Mouse (Mus musculus): ENCODE results near the gene Hist1h3c. TPM values are rescaled to one million over a fixed set of nuclear protein-coding genes. Genes with fewer than 3 reads are reported as not detected.
A peak's percentile ranks its signal among the peaks of the same experiment; 100 is the strongest.
"Not testable (repeated sequence)": the region's sequence is repeated elsewhere in the genome, so short reads cannot be mapped to it uniquely, and the experiment has no call there.

Hist1h3c gene
- total and polyA plus RNA-seq, 3 experiments, result 2.5 TPM; not detected in 2

- H3K27ac ChIP-seq, result peak overlapping the region; percentile 24; the same call in 1 of the 2 replicates
- whole genome bisulfite sequencing, result 79% methylated on average over 4 of the region's 4 CpGs
- no peak for DNase-seq
- no peak overlapping the region for H3K4me3 ChIP-seq
- H3K79me2 ChIP-seq (replicated peaks; ENCODE audit: control insufficient read depth, insufficient read depth, low read length), result no peaks in the 10 kb centered on the region
- peaks cover 2% of the 10 kb centered on the region for H3K4me1 ChIP-seq (ENCODE audit: control insufficient read depth, insufficient read depth, low read length)
- TF ChIP-seq POLR2A (IDR thresholded peaks at IDR 0.05; ENCODE audit: insufficient read depth, low read depth, low read length) (no peak), EP300 (IDR thresholded peaks at IDR 0.05; ENCODE audit: insufficient read depth, low read depth, low read length) (no peak), CTCF (IDR thresholded peaks at IDR 0.05) (no peak)
- intact Hi-C loops (cut with DNase I), result no loop called here
- no peak overlapping the region for H3K9ac ChIP-seq (ENCODE audit: low read depth, low read length)
- no peaks in the 10 kb centered on the region for H3K27me3 ChIP-seq (ENCODE audit: control insufficient read depth, insufficient read depth, low read length)
- no peaks in the 10 kb centered on the region; the same call in 1 of the 2 replicates for H3K36me3 ChIP-seq (ENCODE audit: control insufficient read depth, insufficient read depth, low read length)
Measured at GRCm38 (mm10) chr13:23708041-23708440, 37.4 kb downstream of the Hist1h3c start.

GRCm38 (mm10) chr13:23706771-23707170 is 38.6 kb downstream of the Hist1h3c start:
- intact Hi-C loops (cut with DNase I), result no loop called here
- Histone ChIP-seq H3K36me3 (ENCODE audit: control insufficient read depth, insufficient read depth, low read length) (no peaks in the 10 kb centered on the region; the same call in 1 of the 2 replicates), H3K4me1 (ENCODE audit: control insufficient read depth, insufficient read depth, low read length) (peaks cover 2% of the 10 kb centered on the region), H3K4me3 (no peak overlapping the region), H3K27me3 (ENCODE audit: control insufficient read depth, insufficient read depth, low read length) (no peaks in the 10 kb centered on the region), H3K79me2 (replicated peaks; ENCODE audit: control insufficient read depth, insufficient read depth, low read length) (no peaks in the 10 kb centered on the region), H3K9ac (ENCODE audit: low read depth, low read length) (no peak overlapping the region), H3K27ac (no peak overlapping the region)
- TF ChIP-seq CTCF (IDR thresholded peaks at IDR 0.05) (no peak), EP300 (IDR thresholded peaks at IDR 0.05; ENCODE audit: insufficient read depth, low read depth, low read length) (no peak), POLR2A (IDR thresholded peaks at IDR 0.05; ENCODE audit: insufficient read depth, low read depth, low read length) (no peak)
- DNase-seq, result peak in 1 of 2 experiments; percentile 2
- 95% methylated on average over 12 of the region's 12 CpGs for WGBS

GRCm38 (mm10) chr13:23705751-23706356 is 39.5 kb downstream of the Hist1h3c start:
- no peaks in the 10 kb centered on the region for H3K79me2 ChIP-seq (replicated peaks; ENCODE audit: control insufficient read depth, insufficient read depth, low read length)
- TF ChIP-seq CTCF (IDR thresholded peaks at IDR 0.05) (no peak), EP300 (IDR thresholded peaks at IDR 0.05; ENCODE audit: insufficient read depth, low read depth, low read length) (no peak), POLR2A (IDR thresholded peaks at IDR 0.05; ENCODE audit: insufficient read depth, low read depth, low read length) (no peak)
- no peak overlapping the region for H3K4me3 ChIP-seq
- DNase-seq, result no peak
- no peak overlapping the region for H3K27ac ChIP-seq
- WGBS, result 88% methylated on average over 7 of the region's 7 CpGs
- no peak overlapping the region for H3K9ac ChIP-seq (ENCODE audit: low read depth, low read length)
- H3K27me3 ChIP-seq (ENCODE audit: control insufficient read depth, insufficient read depth, low read length), result no peaks in the 10 kb centered on the region
- intact Hi-C loops (cut with DNase I), result no loop called here
- peaks cover 3% of the 10 kb centered on the region for H3K4me1 ChIP-seq (ENCODE audit: control insufficient read depth, insufficient read depth, low read length)
- no peaks in the 10 kb centered on the region; the same call in 1 of the 2 replicates for H3K36me3 ChIP-seq (ENCODE audit: control insufficient read depth, insufficient read depth, low read length)

GRCm38 (mm10) chr13:23702801-23703200 is 42.6 kb downstream of the Hist1h3c start:
- H3K9ac ChIP-seq (ENCODE audit: low read depth, low read length); intact Hi-C loops (cut with DNase I); H3K27me3 ChIP-seq (ENCODE audit: control insufficient read depth, insufficient read depth, low read length); H3K36me3 ChIP-seq (ENCODE audit: control insufficient read depth, insufficient read depth, low read length); H3K27ac ChIP-seq; H3K4me3 ChIP-seq; H3K79me2 ChIP-seq (replicated peaks; ENCODE audit: control insufficient read depth, insufficient read depth, low read length); DNase-seq; H3K4me1 ChIP-seq (ENCODE audit: control insufficient read depth, insufficient read depth, low read length): not testable (repeated sequence)
- WGBS, result 55% methylated on average over 2 of the region's 2 CpGs

GRCm38 (mm10) chr13:23702220-23702619 is 43.2 kb downstream of the Hist1h3c start:
- no peak for TF ChIP-seq POLR2A (IDR thresholded peaks at IDR 0.05; ENCODE audit: insufficient read depth, low read depth, low read length)
- TF ChIP-seq EP300 (IDR thresholded peaks at IDR 0.05; ENCODE audit: insufficient read depth, low read depth, low read length), result no peak
- intact Hi-C loops (cut with DNase I), result no loop called here
- DNase-seq, result no peak
- WGBS, result 74% methylated on average over 4 of the region's 4 CpGs
- no peaks in the 10 kb centered on the region; the same call in 1 of the 2 replicates for H3K36me3 ChIP-seq (ENCODE audit: control insufficient read depth, insufficient read depth, low read length)
- peaks cover 2% of the 10 kb centered on the region; the same call in 1 of the 2 replicates for H3K4me1 ChIP-seq (ENCODE audit: control insufficient read depth, insufficient read depth, low read length)
- H3K9ac ChIP-seq (ENCODE audit: low read depth, low read length), result no peak overlapping the region
- no peak overlapping the region for H3K27ac ChIP-seq
- H3K4me3 ChIP-seq, result no peak overlapping the region
- H3K27me3 ChIP-seq (ENCODE audit: control insufficient read depth, insufficient read depth, low read length), result no peaks in the 10 kb centered on the region
- no peaks in the 10 kb centered on the region for H3K79me2 ChIP-seq (replicated peaks; ENCODE audit: control insufficient read depth, insufficient read depth, low read length)

GRCm38 (mm10) chr13:23700786-23701520 is 44.4 kb downstream of the Hist1h3c start:
- WGBS, result 10% methylated on average over 8 of the region's 8 CpGs
- Histone ChIP-seq H3K36me3 (ENCODE audit: control insufficient read depth, insufficient read depth, low read length) (no peaks in the 10 kb centered on the region; the same call in 1 of the 2 replicates), H3K9ac (ENCODE audit: low read depth, low read length) (no peak overlapping the region), H3K79me2 (replicated peaks; ENCODE audit: control insufficient read depth, insufficient read depth, low read length) (no peaks in the 10 kb centered on the region), H3K4me3 (no peak overlapping the region), H3K4me1 (ENCODE audit: control insufficient read depth, insufficient read depth, low read length) (peaks cover 2% of the 10 kb centered on the region; the same call in 1 of the 2 replicates), H3K27me3 (ENCODE audit: control insufficient read depth, insufficient read depth, low read length) (no peaks in the 10 kb centered on the region), H3K27ac (no peak overlapping the region)
- DNase-seq, result peak; percentile 67 to 76
- TF ChIP-seq CTCF (IDR thresholded peaks at IDR 0.05), result peak; percentile 96
- TF ChIP-seq POLR2A (IDR thresholded peaks at IDR 0.05; ENCODE audit: insufficient read depth, low read depth, low read length), result no peak
- TF ChIP-seq EP300 (IDR thresholded peaks at IDR 0.05; ENCODE audit: insufficient read depth, low read depth, low read length), result 0 out of 2 replicates have a peak, but pooled peaks have one; percentile 52
- intact Hi-C loops (cut with DNase I), result loop anchor here (1.0 kb wide), 1 partner anchor 31 kb away; no protein-coding TSS in a partner anchor
